Mouse (Mus musculus) brain, adult 10 weeks (tissue): ENCODE measurements around the gene BC005537. TPM values are rescaled to one million over a fixed set of nuclear protein-coding genes. Genes with fewer than 3 reads are reported as not detected.

Experiments
- polyA plus RNA-seq: library from polyadenylated mRNA; stranded (reverse); fragments of 350-450 nt; fragmentation: Illumina TruSeq; extraction: RNeasy Lipid Tissue Mini Kit (QIAGEN cat#74804); gene quantifications from one replicate; pipeline ENCODE4 v1.2.3, GENCODE M21; 2015; ENCODE audit warnings: low read depth, low replicate concordance

BC005537 gene
- polyA plus RNA-seq, result 129 TPM

GRCm38 (mm10) chr13:24801308-24801921 lies at the start of gene BC005537:
Gene BC005537 (plus strand): TSS chr13:24801657.

GRCm38 (mm10) chr13:24761403-24762227 lies 39.8 kb upstream of the BC005537 start, which contains the start of gene Gmnn:
Gene Gmnn (minus strand): TSS chr13:24761923.

GRCm38 (mm10) chr13:24831353-24832130 lies 30.1 kb downstream of the BC005537 start, which contains the start of the genes Acot13 and Tdp2:
Gene Acot13 (minus strand): TSS chr13:24831540.
Gene Tdp2 (plus strand): TSS chr13:24831679.

GRCm38 (mm10) chr13:24844983-24845955 lies 43.8 kb downstream of the BC005537 start, which contains the start of gene D130043K22Rik:
Gene D130043K22Rik (plus strand): TSS chr13:24845135.

Other genes with a start within 250 kb of the BC005537 start
- gene Ripor2, start 219.5 kb upstream of the BC005537 start, polyA plus RNA-seq, result 30.5 TPM
- 0.79 TPM for gene Armh2, start 60.4 kb upstream of the BC005537 start, polyA plus RNA-seq
- gene Gmnn, start 39.7 kb upstream of the BC005537 start, polyA plus RNA-seq, result 12.4 TPM
- 290 TPM for gene Acot13, start 29.9 kb downstream of the BC005537 start, polyA plus RNA-seq
- gene Tdp2, start 30.0 kb downstream of the BC005537 start, polyA plus RNA-seq, result 23.5 TPM
- gene D130043K22Rik, start 43.5 kb downstream of the BC005537 start, polyA plus RNA-seq, result 20.2 TPM
- gene Aldh5a1, start 136.0 kb downstream of the BC005537 start, polyA plus RNA-seq, result 43.9 TPM
- 21.4 TPM for gene Gpld1, start 141.5 kb downstream of the BC005537 start, polyA plus RNA-seq
- gene Mrs2, start 218.7 kb downstream of the BC005537 start, polyA plus RNA-seq, result 41.0 TPM